Mouse (Mus musculus): ENCODE measurements around the gene Nfu1. TPM values are rescaled to one million over a fixed set of nuclear protein-coding genes. Genes with fewer than 3 reads are reported as not detected.

Nfu1 gene
- total and polyA plus RNA-seq, 3 experiments = 111 to 123 TPM; not detected in 1

DNA sequence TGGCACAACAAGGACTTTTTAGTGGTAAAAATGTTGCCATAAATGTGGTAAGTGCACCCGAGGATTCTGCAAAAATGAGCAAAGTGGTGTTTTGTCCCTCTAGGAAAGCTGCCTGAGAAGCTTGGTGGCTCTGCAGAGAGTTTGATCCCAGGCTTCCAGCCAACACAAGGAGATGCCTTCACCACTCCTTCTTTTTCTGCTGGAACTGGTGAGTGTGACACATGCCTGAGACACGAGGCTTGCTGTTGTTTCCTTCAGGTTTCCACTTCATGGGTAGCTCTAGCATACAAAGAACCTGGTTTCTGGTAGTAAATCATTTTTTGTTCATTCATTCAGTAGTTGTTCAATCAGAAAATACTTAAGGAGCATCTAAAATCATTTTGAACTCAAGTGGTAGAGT lies 41.9 kb upstream of the Nfu1 start:
- Histone ChIP-seq H3K36me3 (ENCODE audit: control insufficient read depth in 1 of 2, insufficient read depth in 2 of 2, low read length in 2 of 2) (peaks cover 0 to 11% of the 10 kb centered on the region in 2 experiments; a peak in 2 of 4 replicates), H3K4me3 (ENCODE audit: control insufficient read depth in 1 of 2, insufficient read depth in 1 of 2, low read depth in 2 of 2, low read length in 2 of 2) (no peak overlapping the region), H3K27ac (ENCODE audit: control insufficient read depth, low read depth, low read length) (no peak overlapping the region), H3K79me2 (ENCODE audit: control insufficient read depth, insufficient read depth, low read length, poor library complexity) (no peaks in the 10 kb centered on the region), H3K9me3 (replicated peaks; ENCODE audit: insufficient read depth, low read length) (no peaks in the 10 kb centered on the region), H3K9ac (ENCODE audit: control insufficient read depth, low read depth, low read length, poor library complexity, severe bottlenecking) (no peak overlapping the region), H3K4me1 (ENCODE audit: control insufficient read depth in 1 of 2, insufficient read depth in 2 of 2, low read length in 2 of 2) (no peaks in the 10 kb centered on the region), H3K27me3 (ENCODE audit: control insufficient read depth in 1 of 2, insufficient read depth in 2 of 2, low read length in 2 of 2) (no peaks in the 10 kb centered on the region)
- no peak for DNase-seq (ENCODE audit: low read depth, low spot score)
- TF ChIP-seq GATA1 (IDR thresholded peaks at IDR 0.05; ENCODE audit: low read depth, low read length) (no peak), KAT2A (conservative IDR thresholded peaks at IDR 0.05; ENCODE audit: low read depth, low read length) (no peak), MAFK (IDR thresholded peaks at IDR 0.05; ENCODE audit: borderline replicate concordance, low read depth, low read length) (no peak), NRF1 (IDR thresholded peaks at IDR 0.05; ENCODE audit: insufficient read depth, low read depth, low read length, poor library complexity, severe bottlenecking) (no peak), ZNF384 (IDR thresholded peaks at IDR 0.05; ENCODE audit: low read depth, low read length) (no peak), POLR2AphosphoS2 (IDR thresholded peaks at IDR 0.05; ENCODE audit: low read length) (no peak), TBP (IDR thresholded peaks at IDR 0.05; ENCODE audit: low read depth, low read length) (no peak), MXI1 (IDR thresholded peaks at IDR 0.05; ENCODE audit: low read depth, low read length) (no peak), JUND (IDR thresholded peaks at IDR 0.05; ENCODE audit: low read depth, low read length) (no peak), SIN3A (IDR thresholded peaks at IDR 0.05; ENCODE audit: low read length) (no peak)

DNA sequence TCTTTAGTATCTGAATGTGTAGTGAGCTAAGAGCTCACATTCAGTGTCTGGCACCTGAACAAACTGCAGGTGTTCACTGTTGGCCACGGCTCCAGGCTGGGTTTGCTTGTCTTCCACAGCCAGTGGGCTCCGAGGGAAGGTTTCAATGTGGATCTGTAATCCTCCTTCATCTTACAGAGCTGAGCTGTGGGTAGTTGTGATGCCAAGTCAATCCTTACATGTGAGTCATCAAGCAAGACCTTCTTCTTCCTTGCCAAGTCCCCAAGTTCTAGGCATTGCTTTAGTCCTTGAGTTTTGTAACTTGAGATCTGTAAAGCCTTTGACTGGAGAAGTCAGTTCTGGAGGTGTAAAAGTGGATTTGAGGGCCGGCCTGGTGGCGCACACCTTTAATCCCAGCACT lies 35.1 kb upstream of the Nfu1 start:
- no peaks in the 10 kb centered on the region for H3K79me2 ChIP-seq (ENCODE audit: control insufficient read depth, insufficient read depth, low read length, poor library complexity)

DNA sequence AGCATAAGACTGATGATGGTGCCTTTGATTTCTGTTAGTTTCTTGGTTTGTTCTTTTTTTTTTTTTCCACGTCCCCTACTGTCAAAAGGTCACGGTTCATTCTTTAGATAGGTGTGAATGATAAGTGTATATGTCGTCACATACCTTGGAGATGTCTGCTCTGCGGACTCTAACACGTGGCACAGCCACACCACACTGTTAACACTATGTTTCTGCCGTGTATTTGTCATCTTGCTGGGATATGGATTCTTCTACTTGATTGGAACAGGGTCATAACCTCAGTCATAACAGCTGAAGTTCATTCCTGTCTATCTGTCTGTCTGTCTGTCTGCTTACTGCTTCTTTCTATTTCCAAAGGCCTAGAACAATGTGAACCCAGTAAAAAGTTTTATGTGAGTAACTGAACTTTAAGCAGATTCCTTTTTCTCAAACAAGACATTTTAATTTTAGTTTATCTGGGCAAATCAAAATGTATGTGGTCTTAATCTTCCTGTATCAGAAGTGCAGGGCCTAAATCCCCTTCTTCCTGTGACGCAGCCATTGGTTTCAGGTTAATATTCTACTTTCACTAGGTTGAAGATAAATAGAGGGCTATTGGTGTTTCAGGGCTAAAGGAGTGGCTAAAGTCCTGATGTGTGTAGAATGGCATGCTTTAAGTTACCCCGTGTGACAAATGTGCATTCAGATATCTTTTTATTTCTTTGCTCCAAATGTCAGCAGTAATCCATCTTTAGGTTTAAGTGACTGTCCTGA lies 30.7 kb upstream of the Nfu1 start:
- H3K9me3 ChIP-seq (replicated peaks; ENCODE audit: insufficient read depth, low read length) = no peaks in the 10 kb centered on the region
- no peak overlapping the region for H3K27ac ChIP-seq (ENCODE audit: control insufficient read depth, low read depth, low read length)
- no peaks in the 10 kb centered on the region for H3K4me1 ChIP-seq (ENCODE audit: control insufficient read depth in 1 of 2, insufficient read depth in 2 of 2, low read length in 2 of 2)
- no peak overlapping the region for H3K4me3 ChIP-seq (ENCODE audit: control insufficient read depth in 1 of 2, insufficient read depth in 1 of 2, low read depth in 2 of 2, low read length in 2 of 2)
- DNase-seq (ENCODE audit: low read depth, low spot score) = no peak
- H3K36me3 ChIP-seq (ENCODE audit: control insufficient read depth in 1 of 2, insufficient read depth in 2 of 2, low read length in 2 of 2) = peaks cover 0 to 9% of the 10 kb centered on the region in 2 experiments; a peak in 1 of 4 replicates
- TF ChIP-seq MAZ (IDR thresholded peaks at IDR 0.05; ENCODE audit: low read depth, low read length) = no peak
- TF ChIP-seq RAD21 (IDR thresholded peaks at IDR 0.05; ENCODE audit: low read depth, low read length) = no peak
- no peak for TF ChIP-seq NELFE (IDR thresholded peaks at IDR 0.05; ENCODE audit: low read depth, low read length)
- no peak for TF ChIP-seq EP300 (IDR thresholded peaks at IDR 0.05; ENCODE audit: low read depth in 1 of 2, low read length in 2 of 2)
- no peak for TF ChIP-seq SMC3 (IDR thresholded peaks at IDR 0.05; ENCODE audit: low read depth, low read length)
- TF ChIP-seq CHD1 (IDR thresholded peaks at IDR 0.05; ENCODE audit: low read depth, low read length) = no peak
- no peak for TF ChIP-seq POLR2A (IDR thresholded peaks at IDR 0.05; ENCODE audit: control insufficient read depth in 1 of 2, insufficient read depth in 1 of 2, low read depth in 1 of 2, low read length in 2 of 2, poor library complexity in 1 of 2)
- no peak for TF ChIP-seq MXI1 (IDR thresholded peaks at IDR 0.05; ENCODE audit: low read depth, low read length)
- no peak for TF ChIP-seq ELF1 (IDR thresholded peaks at IDR 0.05; ENCODE audit: low read depth, low read length)
- TF ChIP-seq TBP (IDR thresholded peaks at IDR 0.05; ENCODE audit: low read depth, low read length) = no peak
- TF ChIP-seq MAX (IDR thresholded peaks at IDR 0.05; ENCODE audit: low read length) = no peak
- no peak for TF ChIP-seq ZMIZ1 (IDR thresholded peaks at IDR 0.05; ENCODE audit: low read depth, low read length)
- no peaks in the 10 kb centered on the region for H3K79me2 ChIP-seq (ENCODE audit: control insufficient read depth, insufficient read depth, low read length, poor library complexity)
- no peaks in the 10 kb centered on the region for H3K27me3 ChIP-seq (ENCODE audit: control insufficient read depth in 1 of 2, insufficient read depth in 2 of 2, low read length in 2 of 2)
- no peak overlapping the region for H3K9ac ChIP-seq (ENCODE audit: control insufficient read depth, low read depth, low read length, poor library complexity, severe bottlenecking)

More for the DNA sequence above, 35.1 kb upstream of the Nfu1 start:
- no peak overlapping the region for H3K27ac ChIP-seq (ENCODE audit: control insufficient read depth, low read depth, low read length)
- peaks cover 0 to 12% of the 10 kb centered on the region in 2 experiments; a peak in 1 of 4 replicates for H3K36me3 ChIP-seq (ENCODE audit: control insufficient read depth in 1 of 2, insufficient read depth in 2 of 2, low read length in 2 of 2)
- DNase-seq (ENCODE audit: low read depth, low spot score) = no peak
- no peak overlapping the region for H3K9ac ChIP-seq (ENCODE audit: control insufficient read depth, low read depth, low read length, poor library complexity, severe bottlenecking)
- H3K4me1 ChIP-seq (ENCODE audit: control insufficient read depth in 1 of 2, insufficient read depth in 2 of 2, low read length in 2 of 2) = no peaks in the 10 kb centered on the region
- no peak overlapping the region for H3K4me3 ChIP-seq (ENCODE audit: control insufficient read depth in 1 of 2, insufficient read depth in 1 of 2, low read depth in 2 of 2, low read length in 2 of 2)
- no peaks in the 10 kb centered on the region for H3K9me3 ChIP-seq (replicated peaks; ENCODE audit: insufficient read depth, low read length)
- TF ChIP-seq MXI1 (IDR thresholded peaks at IDR 0.05; ENCODE audit: low read depth, low read length) (no peak), E2F4 (IDR thresholded peaks at IDR 0.05; ENCODE audit: borderline replicate concordance, low read depth, low read length) (no peak), USF1 (IDR thresholded peaks at IDR 0.05; ENCODE audit: low read depth, low read length) (no peak), GATA1 (IDR thresholded peaks at IDR 0.05; ENCODE audit: low read depth, low read length) (no peak), HCFC1 (IDR thresholded peaks at IDR 0.05; ENCODE audit: low read depth, low read length) (no peak), POLR2AphosphoS2 (IDR thresholded peaks at IDR 0.05; ENCODE audit: low read length) (no peak), TBP (IDR thresholded peaks at IDR 0.05; ENCODE audit: low read depth, low read length) (no peak)
- no peaks in the 10 kb centered on the region for H3K27me3 ChIP-seq (ENCODE audit: control insufficient read depth in 1 of 2, insufficient read depth in 2 of 2, low read length in 2 of 2)

Data from MEL (cell line).